Mouse (Mus musculus) gonadal fat pad, adult 2 months (tissue): ENCODE results near the gene Slc7a5. TPM values are rescaled to one million over a fixed set of nuclear protein-coding genes. Genes with fewer than 3 reads are reported as not detected.

ENCODE experiments used
- DNase-seq: peaks from one replicate; pipeline ENCODE4 v3.0.0-alpha.2; 2012; ENCODE audit warnings: low read depth
- polyA plus RNA-seq: library from polyadenylated mRNA; depleted of rRNA; stranded (reverse); fragments of >200 nt; gene quantifications from 2 replicates; pipeline ENCODE4 v1.2.3, GENCODE M21; 2012; rRNA removed

Gene Slc7a5
- 438 and 659 TPM in 2 replicates for polyA plus RNA-seq

- DNase-seq, result no peak
Observed at GRCm38 (mm10) chr8:121907587-121908248, at the start of gene Slc7a5. TSS of gene Slc7a5 (minus strand) at chr8:121907694.

- no peak for DNase-seq
Observed at GRCm38 (mm10) chr8:121955825-121956500, 48.5 kb upstream of the Slc7a5 start.

GRCm38 (mm10) chr8:121954981-121955555 lies 47.6 kb upstream of the Slc7a5 start:
- no peak for DNase-seq

- no peak for DNase-seq
Observed at GRCm38 (mm10) chr8:121953821-121954545, 46.5 kb upstream of the Slc7a5 start.

- DNase-seq, result no peak
Observed at GRCm38 (mm10) chr8:121952800-121953199, 45.3 kb upstream of the Slc7a5 start.

GRCm38 (mm10) chr8:121952122-121952521 lies 44.6 kb upstream of the Slc7a5 start:
- no peak for DNase-seq

- no peak for DNase-seq
Observed at GRCm38 (mm10) chr8:121951656-121952009, 44.1 kb upstream of the Slc7a5 start.

- no peak for DNase-seq
Observed at GRCm38 (mm10) chr8:121950749-121951655, 43.5 kb upstream of the Slc7a5 start.

- DNase-seq, result peak; percentile 98
Observed at GRCm38 (mm10) chr8:121949941-121950748, 42.7 kb upstream of the Slc7a5 start.

GRCm38 (mm10) chr8:121949222-121949800 lies 41.8 kb upstream of the Slc7a5 start, which contains the start of gene Banp:
TSS of gene Banp (plus strand) at chr8:121949750.
- DNase-seq, result no peak

GRCm38 (mm10) chr8:121948321-121949145 lies 41.0 kb upstream of the Slc7a5 start:
- DNase-seq, result no peak

GRCm38 (mm10) chr8:121947753-121948141 lies 40.3 kb upstream of the Slc7a5 start:
- no peak for DNase-seq

GRCm38 (mm10) chr8:121947047-121947752 lies 39.7 kb upstream of the Slc7a5 start:
- no peak for DNase-seq

- DNase-seq, result no peak
Observed at GRCm38 (mm10) chr8:121946351-121946750, 38.9 kb upstream of the Slc7a5 start.

GRCm38 (mm10) chr8:121944831-121945230 lies 37.3 kb upstream of the Slc7a5 start, which contains the start of gene Car5a:
TSS of gene Car5a (minus strand) at chr8:121944904.
- no peak for DNase-seq

- DNase-seq, result no peak
Observed at GRCm38 (mm10) chr8:121943716-121944115, 36.2 kb upstream of the Slc7a5 start.

- DNase-seq, result no peak
Observed at GRCm38 (mm10) chr8:121943057-121943540, 35.6 kb upstream of the Slc7a5 start.

GRCm38 (mm10) chr8:121938732-121939131 lies 31.2 kb upstream of the Slc7a5 start:
- DNase-seq, result no peak
